Mouse (Mus musculus) T-helper 2 cell (primary cell): ENCODE data around the gene Gdf3.
"Not testable (repeated sequence)": the region's sequence is repeated elsewhere in the genome, so short reads cannot be mapped to it uniquely, and the experiment has no call there.

ENCODE experiments used
- in situ Hi-C: fragments of 300-600 bp; cut with MboI, MseI; formaldehyde crosslinking; loops from one replicate; pipeline ENCODE4 v1.15.1; 2025; ENCODE audit warnings: high pct_unique_total_duplicates

Gdf3 gene

GRCm38 (mm10) chr6:122609771-122610170 is at the start of gene Gdf3:
TSS of gene Gdf3 (minus strand) at chr6:122610087.
- in situ Hi-C loops, result no loop called here

- in situ Hi-C loops, result loop anchor here (25.0 kb wide), 1 partner anchor 628 kb away; the partner anchor contains the start of gene Clec4e
These were observed 49.7 kb upstream of the Gdf3 start for GRCm38 (mm10) chr6:122659567-122659966.

GRCm38 (mm10) chr6:122657630-122658029 is 47.7 kb upstream of the Gdf3 start:
- in situ Hi-C loops, result loop anchor here (25.0 kb wide), 1 partner anchor 630 kb away; the partner anchor contains the start of gene Clec4e

GRCm38 (mm10) chr6:122654301-122654700 is 44.4 kb upstream of the Gdf3 start:
- in situ Hi-C loops, result loop anchor here (25.0 kb wide), 1 partner anchor 633 kb away; the partner anchor contains the start of gene Clec4e

GRCm38 (mm10) chr6:122650398-122650980 is 40.6 kb upstream of the Gdf3 start:
- in situ Hi-C loops, result loop anchor here (25.0 kb wide), 1 partner anchor 637 kb away; the partner anchor contains the start of gene Clec4e

- in situ Hi-C loops, result loop anchor here (25.0 kb wide), 1 partner anchor 637 kb away; the partner anchor contains the start of gene Clec4e
These were observed 40.0 kb upstream of the Gdf3 start for GRCm38 (mm10) chr6:122649903-122650302.

GRCm38 (mm10) chr6:122644196-122644595 is 34.3 kb upstream of the Gdf3 start:
- in situ Hi-C loops, result not testable (repeated sequence)

GRCm38 (mm10) chr6:122637566-122637965 is 27.7 kb upstream of the Gdf3 start:
- in situ Hi-C loops, result not testable (repeated sequence)

- in situ Hi-C loops, result no loop called here
These were observed 26.8 kb upstream of the Gdf3 start for GRCm38 (mm10) chr6:122636666-122637065.

- in situ Hi-C loops, result no loop called here
These were observed 25.4 kb upstream of the Gdf3 start for GRCm38 (mm10) chr6:122635315-122635714.

GRCm38 (mm10) chr6:122633411-122633810 is 23.5 kb upstream of the Gdf3 start:
- in situ Hi-C loops, result no loop called here

GRCm38 (mm10) chr6:122627469-122628108 is 17.7 kb upstream of the Gdf3 start:
- in situ Hi-C loops, result no loop called here

GRCm38 (mm10) chr6:122626110-122626509 is 16.2 kb upstream of the Gdf3 start, which contains the start of gene Dppa3:
TSS of gene Dppa3 (plus strand) at chr6:122626410.
- in situ Hi-C loops, result no loop called here

GRCm38 (mm10) chr6:122625156-122625555 is 15.3 kb upstream of the Gdf3 start:
- in situ Hi-C loops, result no loop called here

GRCm38 (mm10) chr6:122624480-122624879 is 14.6 kb upstream of the Gdf3 start:
- in situ Hi-C loops, result no loop called here

- in situ Hi-C loops, result no loop called here
These were observed 11.2 kb upstream of the Gdf3 start for GRCm38 (mm10) chr6:122621066-122621465.

- in situ Hi-C loops, result no loop called here
These were observed 6.1 kb upstream of the Gdf3 start for GRCm38 (mm10) chr6:122616022-122616421.

- in situ Hi-C loops, result no loop called here
These were observed 4.2 kb upstream of the Gdf3 start for GRCm38 (mm10) chr6:122614047-122614446.

- in situ Hi-C loops, result no loop called here
These were observed 2.5 kb upstream of the Gdf3 start for GRCm38 (mm10) chr6:122612426-122612825.

GRCm38 (mm10) chr6:122609377-122609728 is 534 bp downstream of the Gdf3 start:
- in situ Hi-C loops, result no loop called here

GRCm38 (mm10) chr6:122608434-122609376 is 1.2 kb downstream of the Gdf3 start:
- in situ Hi-C loops, result no loop called here

- in situ Hi-C loops, result no loop called here
These were observed 2.2 kb downstream of the Gdf3 start for GRCm38 (mm10) chr6:122607700-122608099.
